Mouse (Mus musculus) frontal cortex, postnatal 36 days (tissue): ENCODE measurements around the gene Ip6k2.

Experiments used
- DNase-seq, 2 experiments: peaks; one replicate each; pipeline ENCODE4 v3.0.0; 2022; ENCODE audit warnings: low spot score in 2 of 2

Ip6k2 gene

GRCm38 (mm10) chr9:108783548-108784463, at the start of gene Ip6k2:
Gene Ip6k2, plus strand, starts transcription at chr9:108783796.
- DNase-seq: peak; percentile 96

GRCm38 (mm10) chr9:108734626-108735025, 49.0 kb upstream of the Ip6k2 start:
- no peak for DNase-seq

- no peak for DNase-seq
Measured at GRCm38 (mm10) chr9:108739239-108739638, 44.4 kb upstream of the Ip6k2 start.

- no peak for DNase-seq
Measured at GRCm38 (mm10) chr9:108740062-108740461, 43.5 kb upstream of the Ip6k2 start.

GRCm38 (mm10) chr9:108742048-108742447, 41.5 kb upstream of the Ip6k2 start:
- no peak for DNase-seq

GRCm38 (mm10) chr9:108746876-108747499, 36.6 kb upstream of the Ip6k2 start:
- DNase-seq: no peak

- DNase-seq: no peak
Measured at GRCm38 (mm10) chr9:108747694-108748093, 35.9 kb upstream of the Ip6k2 start.

GRCm38 (mm10) chr9:108748600-108749183, 34.9 kb upstream of the Ip6k2 start:
- no peak for DNase-seq

- no peak for DNase-seq
Measured at GRCm38 (mm10) chr9:108750616-108751015, 33.0 kb upstream of the Ip6k2 start.

GRCm38 (mm10) chr9:108752142-108752920, 31.3 kb upstream of the Ip6k2 start:
- DNase-seq: no peak

- DNase-seq: peak; percentile 61 to 79
Measured at GRCm38 (mm10) chr9:108753326-108753725, 30.3 kb upstream of the Ip6k2 start.

GRCm38 (mm10) chr9:108753976-108754375, 29.6 kb upstream of the Ip6k2 start:
- DNase-seq: no peak

- peak; percentile 19 to 28 for DNase-seq
Measured at GRCm38 (mm10) chr9:108754423-108754822, 29.2 kb upstream of the Ip6k2 start.

GRCm38 (mm10) chr9:108757406-108757805, 26.2 kb upstream of the Ip6k2 start:
- no peak for DNase-seq

GRCm38 (mm10) chr9:108759121-108759520, 24.5 kb upstream of the Ip6k2 start:
- no peak for DNase-seq

- no peak for DNase-seq
Measured at GRCm38 (mm10) chr9:108759805-108760204, 23.8 kb upstream of the Ip6k2 start.

GRCm38 (mm10) chr9:108761561-108761960, 22.0 kb upstream of the Ip6k2 start:
- no peak for DNase-seq

GRCm38 (mm10) chr9:108764971-108765370, 18.6 kb upstream of the Ip6k2 start:
- no peak for DNase-seq

- no peak for DNase-seq
Measured at GRCm38 (mm10) chr9:108776614-108777013, 7.0 kb upstream of the Ip6k2 start.

GRCm38 (mm10) chr9:108777276-108777675, 6.3 kb upstream of the Ip6k2 start:
- DNase-seq: no peak

GRCm38 (mm10) chr9:108780959-108781358, 2.6 kb upstream of the Ip6k2 start:
- DNase-seq: no peak

GRCm38 (mm10) chr9:108781891-108782290, 1.7 kb upstream of the Ip6k2 start:
- DNase-seq: no peak
